Mouse (Mus musculus): ENCODE data around the gene Hist1h1e. TPM values are rescaled to one million over a fixed set of nuclear protein-coding genes. Genes with fewer than 3 reads are reported as not detected.
"Not testable (repeated sequence)": the region's sequence is repeated elsewhere in the genome, so short reads cannot be mapped to it uniquely, and the experiment has no call there.

The Hist1h1e gene
- polyA plus RNA-seq, 1 experiment from 2014 or later: 24.3 TPM

GRCm38 (mm10) chr13:23609844-23610243, 12.5 kb downstream of the Hist1h1e start:
- H3K36me3 ChIP-seq: peaks cover 14% of the 10 kb centered on the region
- no peaks in the 10 kb centered on the region for H3K27me3 ChIP-seq
- peak overlapping the region; percentile 86 for H3K27ac ChIP-seq
- H3K9me3 ChIP-seq (replicated peaks): no peaks in the 10 kb centered on the region
- peaks cover 33% of the 10 kb centered on the region for H3K4me1 ChIP-seq (replicated peaks)
- DNase-seq: no peak
- H3K9ac ChIP-seq: peak overlapping the region; percentile 56
- peak overlapping the region; percentile 51 for H3K4me2 ChIP-seq
- no peak for ATAC-seq (ENCODE audit: low read depth)
- H3K4me3 ChIP-seq (replicated peaks): no peak overlapping the region

GRCm38 (mm10) chr13:23609209-23609608, 13.1 kb downstream of the Hist1h1e start:
- H3K9ac ChIP-seq: peak overlapping the region; percentile 56; the same call in 1 of the 2 replicates

GRCm38 (mm10) chr13:23605052-23605451, 17.3 kb downstream of the Hist1h1e start:
- 0 out of 2 replicates have a peak overlapping the region, but pooled peaks have one; percentile 6 for H3K9ac ChIP-seq
- 76% methylated on average over 3 of the region's 3 CpGs for WGBS (ENCODE audit: insufficient replicate concordance)
- H3K4me2 ChIP-seq: no peak overlapping the region
- peak overlapping the region; percentile 45; the same call in 1 of the 2 replicates for H3K27ac ChIP-seq
- ATAC-seq (ENCODE audit: low read depth) (no peak), DNase-seq (no peak)
- H3K4me3 ChIP-seq (replicated peaks): no peak overlapping the region
- H3K4me1 ChIP-seq (replicated peaks): peaks cover 36% of the 10 kb centered on the region
- H3K36me3 ChIP-seq: no peaks in the 10 kb centered on the region
- no peaks in the 10 kb centered on the region for H3K27me3 ChIP-seq
- no peaks in the 10 kb centered on the region for H3K9me3 ChIP-seq (replicated peaks)

More at GRCm38 (mm10) chr13:23609209-23609608, 13.1 kb downstream of the Hist1h1e start:
- peaks cover 35% of the 10 kb centered on the region for H3K4me1 ChIP-seq (replicated peaks)
- H3K4me2 ChIP-seq: peak overlapping the region; percentile 51
- no peak overlapping the region for H3K4me3 ChIP-seq (replicated peaks)
- H3K36me3 ChIP-seq: peaks cover 14% of the 10 kb centered on the region
- no peaks in the 10 kb centered on the region for H3K27me3 ChIP-seq
- no peaks in the 10 kb centered on the region for H3K9me3 ChIP-seq (replicated peaks)
- H3K27ac ChIP-seq: peak overlapping the region; percentile 86
- ATAC-seq (ENCODE audit: low read depth): peak; percentile 97
- peak; percentile 44 for DNase-seq
- 23% methylated on average over 4 of the region's 4 CpGs for WGBS (ENCODE audit: insufficient replicate concordance)

- ATAC-seq (ENCODE audit: low read depth) (no peak), DNase-seq (no peak)
- Histone ChIP-seq H3K9me3 (replicated peaks) (no peaks in the 10 kb centered on the region), H3K4me1 (replicated peaks) (peaks cover 30% of the 10 kb centered on the region), H3K36me3 (no peaks in the 10 kb centered on the region), H3K27ac (no peak overlapping the region), H3K9ac (0 out of 2 replicates have a peak overlapping the region, but pooled peaks have one; percentile 6), H3K4me3 (replicated peaks) (no peak overlapping the region), H3K27me3 (no peaks in the 10 kb centered on the region), H3K4me2 (no peak overlapping the region)
- 91% methylated on average over 3 of the region's 3 CpGs for WGBS (ENCODE audit: insufficient replicate concordance)
Observed at GRCm38 (mm10) chr13:23604452-23604851, 17.9 kb downstream of the Hist1h1e start.

- Histone ChIP-seq H3K27ac (no peak overlapping the region), H3K4me1 (replicated peaks) (peaks cover 18% of the 10 kb centered on the region), H3K27me3 (no peaks in the 10 kb centered on the region), H3K9ac (no peak overlapping the region), H3K4me2 (no peak overlapping the region), H3K4me3 (replicated peaks) (no peak overlapping the region), H3K9me3 (replicated peaks) (no peaks in the 10 kb centered on the region), H3K36me3 (no peaks in the 10 kb centered on the region)
- no peak for DNase-seq
- 42% methylated on average over 7 of the region's 7 CpGs for WGBS (ENCODE audit: insufficient replicate concordance)
- ATAC-seq (ENCODE audit: low read depth): peak; percentile 45; the same call in 1 of the 2 replicates
Observed at GRCm38 (mm10) chr13:23603182-23603699, 19.1 kb downstream of the Hist1h1e start.

- ATAC-seq (ENCODE audit: low read depth) (no peak), DNase-seq (peak; percentile 68)
- peak overlapping the region; percentile 96; the same call in 1 of the 2 replicates for H3K27ac ChIP-seq
- H3K9ac ChIP-seq: peak overlapping the region; percentile 47; the same call in 1 of the 2 replicates
- H3K4me2 ChIP-seq: no peak overlapping the region
- H3K36me3 ChIP-seq: no peaks in the 10 kb centered on the region
- peaks cover 47% of the 10 kb centered on the region for H3K4me1 ChIP-seq (replicated peaks)
- H3K27me3 ChIP-seq: no peaks in the 10 kb centered on the region
- no peak overlapping the region for H3K4me3 ChIP-seq (replicated peaks)
- 5% methylated on average over 9 of the region's 9 CpGs for WGBS (ENCODE audit: insufficient replicate concordance)
- H3K9me3 ChIP-seq (replicated peaks): no peaks in the 10 kb centered on the region
Observed at GRCm38 (mm10) chr13:23597957-23598356, 24.4 kb downstream of the Hist1h1e start.

GRCm38 (mm10) chr13:23595622-23596372, 26.6 kb downstream of the Hist1h1e start:
- Histone ChIP-seq H3K4me3 (replicated peaks) (0 out of 2 replicates have a peak overlapping the region, but pooled peaks have one; percentile 8), H3K9me3 (replicated peaks) (no peaks in the 10 kb centered on the region), H3K36me3 (no peaks in the 10 kb centered on the region), H3K4me1 (replicated peaks) (peaks cover 52% of the 10 kb centered on the region), H3K9ac (peak overlapping the region; percentile 71), H3K27ac (peak overlapping the region; percentile 96), H3K4me2 (peak overlapping the region; percentile 38), H3K27me3 (no peaks in the 10 kb centered on the region)
- DNase-seq: peak; percentile 67
- WGBS (ENCODE audit: insufficient replicate concordance): 39% methylated on average over 7 of the region's 7 CpGs
- peak; percentile 95 for ATAC-seq (ENCODE audit: low read depth)

- Histone ChIP-seq H3K4me3 (replicated peaks) (no peak overlapping the region), H3K4me1 (replicated peaks) (peaks cover 52% of the 10 kb centered on the region), H3K9ac (peak overlapping the region; percentile 71), H3K4me2 (peak overlapping the region; percentile 38), H3K9me3 (replicated peaks) (no peaks in the 10 kb centered on the region), H3K36me3 (no peaks in the 10 kb centered on the region), H3K27ac (peak overlapping the region; percentile 96), H3K27me3 (no peaks in the 10 kb centered on the region)
- ATAC-seq (ENCODE audit: low read depth): peak; percentile 52
- 27% methylated on average over 2 of the region's 2 CpGs for WGBS (ENCODE audit: insufficient replicate concordance)
- DNase-seq: no peak
Observed at GRCm38 (mm10) chr13:23595185-23595584, 27.2 kb downstream of the Hist1h1e start.

- H3K4me3 ChIP-seq (replicated peaks): no peak overlapping the region
- ATAC-seq (ENCODE audit: low read depth): 0 out of 2 replicates have a peak, but pooled peaks have one; percentile 30
- H3K9ac ChIP-seq: peak overlapping the region; percentile 56
- H3K9me3 ChIP-seq (replicated peaks): no peaks in the 10 kb centered on the region
- peak overlapping the region; percentile 9; the same call in 1 of the 2 replicates for H3K4me2 ChIP-seq
- 20% methylated on average over 5 of the region's 5 CpGs for WGBS (ENCODE audit: insufficient replicate concordance)
- H3K36me3 ChIP-seq: no peaks in the 10 kb centered on the region
- no peak for DNase-seq
- H3K27me3 ChIP-seq: no peaks in the 10 kb centered on the region
- H3K27ac ChIP-seq: peak overlapping the region; percentile 80
- H3K4me1 ChIP-seq (replicated peaks): peaks cover 61% of the 10 kb centered on the region
Observed at GRCm38 (mm10) chr13:23593051-23593770, 29.1 kb downstream of the Hist1h1e start.

GRCm38 (mm10) chr13:23592614-23593013, 29.7 kb downstream of the Hist1h1e start:
- Histone ChIP-seq H3K4me2 (no peak overlapping the region), H3K27ac (peak overlapping the region; percentile 80), H3K4me1 (replicated peaks) (peaks cover 61% of the 10 kb centered on the region), H3K27me3 (no peaks in the 10 kb centered on the region), H3K9me3 (replicated peaks) (no peaks in the 10 kb centered on the region), H3K36me3 (no peaks in the 10 kb centered on the region), H3K4me3 (replicated peaks) (no peak overlapping the region), H3K9ac (peak overlapping the region; percentile 56; the same call in 1 of the 2 replicates)
- DNase-seq (no peak), ATAC-seq (ENCODE audit: low read depth) (no peak)
- 71% methylated on average over 7 of the region's 7 CpGs for WGBS (ENCODE audit: insufficient replicate concordance)

- not testable (repeated sequence) for H3K36me3 ChIP-seq; H3K4me3 ChIP-seq (replicated peaks); H3K4me2 ChIP-seq; DNase-seq; H3K9me3 ChIP-seq (replicated peaks); H3K27ac ChIP-seq; ATAC-seq (ENCODE audit: low read depth); H3K9ac ChIP-seq; H3K27me3 ChIP-seq
- peaks cover 58% of the 10 kb centered on the region for H3K4me1 ChIP-seq (replicated peaks)
- WGBS (ENCODE audit: insufficient replicate concordance): 61% methylated on average over 7 of the region's 7 CpGs
Observed at GRCm38 (mm10) chr13:23591886-23592285, 30.5 kb downstream of the Hist1h1e start.
